Mouse (Mus musculus) thymus, postnatal 36 days (tissue): ENCODE results near the gene Ccdc114.
"Not testable (repeated sequence)": the region's sequence is repeated elsewhere in the genome, so short reads cannot be mapped to it uniquely, and the experiment has no call there.

Experiments
- DNase-seq, 2 experiments: peaks; one replicate each; pipeline ENCODE4 v3.0.0; 2022; ENCODE audit warnings: mixed read lengths in 2 of 2

The Ccdc114 gene

GRCm38 (mm10) chr7:45923762-45924428 lies at the start of gene Ccdc114:
TSS of gene Ccdc114 (plus strand) at chr7:45924072.
- peak; percentile 41 to 61 for DNase-seq

DNA sequence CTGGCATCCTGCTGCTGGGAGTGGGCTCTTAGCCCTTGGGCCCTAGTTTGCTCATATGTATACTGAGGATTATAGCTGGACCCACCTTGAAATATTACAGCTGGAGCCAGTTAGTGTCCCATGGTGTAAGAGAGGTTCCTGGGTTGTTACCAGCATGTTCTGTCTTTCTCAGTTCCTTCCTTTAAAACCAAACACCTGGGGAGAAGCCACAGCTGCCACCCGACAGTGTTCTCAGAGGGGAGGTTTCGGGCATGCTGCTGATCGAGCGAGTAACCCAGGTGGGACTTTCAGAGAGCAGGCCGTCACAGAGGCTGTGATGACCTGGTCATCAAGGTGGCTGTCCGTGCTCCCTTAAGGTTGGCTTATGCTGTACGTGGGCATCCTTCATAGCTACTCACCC lies 47.0 kb upstream of the Ccdc114 start:
- DNase-seq: no peak

DNA sequence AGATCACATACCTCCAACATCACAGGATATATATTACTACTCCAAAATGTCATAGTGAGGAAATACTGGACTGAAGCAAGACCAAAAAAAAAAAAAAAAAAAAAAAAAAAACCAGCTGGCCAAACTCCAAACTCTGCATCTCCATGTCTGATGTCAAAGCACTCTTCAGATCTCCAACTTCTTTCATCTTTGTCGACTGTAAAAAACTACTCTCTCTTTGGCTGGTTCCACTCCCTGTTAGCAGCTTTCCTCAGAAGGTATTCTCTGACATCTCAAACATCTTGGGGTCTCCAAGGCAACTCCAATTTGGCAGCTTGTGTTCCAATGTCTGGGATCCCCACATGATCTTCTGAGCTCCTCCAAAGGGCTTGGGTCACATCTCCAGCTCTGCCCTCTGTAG lies 45.6 kb upstream of the Ccdc114 start, which contains the start of gene Grin2d:
Gene Grin2d (minus strand): TSS at position 101 of the 400 bp plus-strand sequence.
- DNase-seq: not testable (repeated sequence)

GRCm38 (mm10) chr7:45880531-45880930 lies 43.3 kb upstream of the Ccdc114 start:
- no peak for DNase-seq

GRCm38 (mm10) chr7:45881011-45881410 lies 42.9 kb upstream of the Ccdc114 start:
- DNase-seq: no peak

GRCm38 (mm10) chr7:45887246-45887645 lies 36.6 kb upstream of the Ccdc114 start:
- no peak for DNase-seq

DNA sequence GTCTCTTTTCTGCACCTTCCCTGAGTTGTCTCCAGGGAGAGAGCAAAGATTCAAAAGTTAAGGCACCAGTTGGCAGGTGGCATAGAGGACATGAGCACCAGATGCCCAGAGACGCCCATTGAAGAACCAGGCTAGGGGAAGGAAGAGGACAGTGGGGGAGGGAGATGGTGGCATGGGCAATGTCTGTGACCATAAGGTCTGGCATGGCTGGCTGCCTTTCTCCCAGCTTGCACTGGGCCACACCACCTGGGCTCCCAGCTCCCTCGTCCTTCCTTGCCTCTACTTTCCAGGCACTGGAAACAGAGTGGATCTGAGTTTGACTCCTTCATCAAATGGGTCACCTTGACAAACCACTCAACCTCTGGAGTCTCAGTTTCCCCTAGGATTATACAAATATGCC lies 31.2 kb upstream of the Ccdc114 start:
- DNase-seq: no peak

DNA sequence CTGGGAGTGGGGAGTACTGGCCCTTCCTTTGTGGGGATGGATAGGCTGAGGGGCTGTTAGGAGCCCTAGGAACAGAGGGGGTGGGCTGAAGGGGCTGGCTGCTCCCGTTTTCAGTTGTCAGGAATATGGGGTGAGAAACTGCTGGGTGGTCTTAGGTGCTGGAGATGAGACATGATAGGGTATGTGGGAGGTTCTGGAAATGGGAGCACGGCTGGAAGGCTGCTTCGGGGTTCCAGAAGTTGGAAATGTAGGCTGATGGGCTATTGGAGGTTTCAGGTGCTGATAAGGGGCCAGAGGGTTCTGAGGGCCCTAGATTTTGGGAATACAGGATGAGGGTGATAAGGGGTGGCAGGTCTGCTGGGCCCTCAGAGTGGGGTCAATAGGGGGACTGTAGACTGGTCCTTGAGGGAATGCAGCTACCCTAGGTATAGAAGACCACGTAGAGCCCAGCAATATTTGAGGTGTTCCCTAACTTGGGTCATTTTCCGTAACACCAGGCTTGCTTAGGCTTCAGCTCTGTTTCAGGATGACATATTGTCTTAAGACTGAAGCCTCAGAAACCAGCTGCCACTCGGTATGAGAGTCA lies 27.8 kb upstream of the Ccdc114 start:
- DNase-seq: no peak

DNA sequence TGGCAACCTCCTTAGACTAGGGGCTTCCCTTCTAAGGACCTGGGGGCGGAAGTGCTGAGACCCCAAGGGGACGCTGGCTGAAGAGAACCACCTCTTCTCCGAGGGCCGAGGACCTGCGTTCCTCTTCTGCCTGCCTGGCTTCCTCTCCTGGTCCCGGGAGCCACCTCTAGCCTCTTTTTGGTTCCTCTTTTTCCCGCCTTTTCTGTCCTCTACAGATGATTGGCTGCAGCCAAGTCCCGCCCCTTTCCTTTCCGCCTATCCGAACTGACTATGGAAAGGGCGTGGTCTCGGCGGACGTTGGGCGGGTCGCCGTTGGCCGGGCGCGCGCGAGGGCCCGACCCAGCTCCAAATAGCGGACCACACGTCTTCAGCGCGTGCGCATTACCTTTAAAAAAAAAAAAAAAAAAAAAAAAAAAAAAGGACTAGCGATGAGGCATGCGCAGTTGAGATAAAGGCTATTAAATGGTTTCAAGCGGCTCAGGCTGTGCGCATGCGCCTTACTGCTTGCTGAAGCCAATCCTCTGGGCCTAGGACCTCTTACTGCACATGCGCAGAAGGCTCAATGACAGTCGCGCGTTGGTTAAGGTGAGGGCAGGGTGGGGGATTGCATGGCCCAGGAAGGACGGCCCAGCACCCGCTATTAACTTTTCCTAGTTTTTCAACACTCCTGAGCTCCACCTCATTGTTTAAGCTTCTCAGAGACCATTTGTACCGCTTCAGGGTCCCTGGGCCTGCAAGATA lies 27.2 kb upstream of the Ccdc114 start, which contains the start of the genes Syngr4 and Tmem143:
Gene Syngr4 (minus strand): TSS at position 198 of the 741 bp plus-strand sequence.
Gene Tmem143 (plus strand): TSS at position 425 of the 741 bp plus-strand sequence.
- peak; percentile 94 to 95 for DNase-seq

DNA sequence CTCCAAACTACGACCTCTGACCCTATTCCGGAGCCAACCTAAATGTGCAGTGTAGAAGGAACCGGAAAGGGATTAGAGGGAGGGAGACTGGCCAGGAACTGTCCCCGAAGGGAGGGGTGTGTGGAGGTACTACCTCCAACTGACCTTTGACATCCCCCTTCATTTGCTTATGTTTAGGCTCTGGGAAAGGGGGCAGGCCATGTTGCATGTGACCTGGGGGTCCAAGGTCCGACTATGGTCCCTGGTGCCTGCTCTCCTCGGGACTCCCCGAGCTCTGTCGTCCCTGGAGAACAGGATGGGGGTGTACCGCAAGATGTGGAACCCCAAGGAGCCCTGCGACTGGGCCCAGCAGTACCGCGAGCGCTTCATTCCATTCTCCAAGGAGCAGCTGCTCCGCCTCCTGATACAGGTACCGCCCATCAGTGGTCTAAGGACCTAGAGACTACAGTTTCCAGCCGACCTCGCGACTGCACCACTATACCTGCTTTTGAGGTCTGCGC lies 26.6 kb upstream of the Ccdc114 start:
- peak; percentile 50 to 65 for DNase-seq

DNA sequence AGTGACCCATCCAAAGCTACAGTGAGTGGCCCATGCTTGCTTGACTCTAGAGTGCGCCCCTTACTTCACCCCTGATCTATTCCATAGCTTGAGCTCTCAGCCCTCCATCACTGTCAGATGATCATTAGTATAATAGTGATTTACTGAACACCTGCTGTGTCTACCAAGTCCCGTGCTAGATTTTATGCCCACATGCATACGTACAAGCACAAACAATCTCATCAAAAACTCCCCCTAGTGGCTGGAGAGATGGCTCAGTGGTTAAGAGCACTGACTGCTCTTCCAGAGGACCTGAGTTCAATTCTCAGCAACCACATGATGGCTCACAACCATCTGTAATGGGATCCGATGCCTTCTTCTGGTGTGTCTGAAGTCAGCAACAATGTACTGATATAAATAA lies 25.7 kb upstream of the Ccdc114 start:
- DNase-seq: peak; percentile 31 to 38

- no peak for DNase-seq
These were observed 22.3 kb upstream of the Ccdc114 start for GRCm38 (mm10) chr7:45901562-45901961.

- DNase-seq: no peak
These were observed 21.3 kb upstream of the Ccdc114 start for GRCm38 (mm10) chr7:45902481-45903002.

DNA sequence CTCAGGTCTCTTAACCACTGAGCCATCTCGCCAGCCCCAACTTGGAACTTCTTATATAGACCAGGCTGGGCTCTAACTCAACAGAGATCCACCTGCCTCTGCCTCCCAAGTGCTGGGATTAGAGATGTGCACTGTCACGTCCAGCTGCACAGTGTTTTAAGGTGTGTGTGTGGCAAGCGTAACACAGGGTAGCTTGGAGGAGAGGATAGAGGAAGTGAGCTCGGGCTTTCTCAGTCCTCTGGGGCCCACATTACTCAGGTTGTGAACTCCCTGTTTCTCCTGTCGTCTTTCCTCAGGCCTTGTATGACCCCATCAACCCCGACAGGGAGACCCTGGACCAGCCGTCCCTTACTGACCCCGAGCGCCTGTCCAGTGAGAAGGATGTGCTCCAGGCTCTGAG lies 17.2 kb upstream of the Ccdc114 start:
- DNase-seq: no peak

- no peak for DNase-seq
These were observed 15.5 kb upstream of the Ccdc114 start for GRCm38 (mm10) chr7:45908384-45908783.

DNA sequence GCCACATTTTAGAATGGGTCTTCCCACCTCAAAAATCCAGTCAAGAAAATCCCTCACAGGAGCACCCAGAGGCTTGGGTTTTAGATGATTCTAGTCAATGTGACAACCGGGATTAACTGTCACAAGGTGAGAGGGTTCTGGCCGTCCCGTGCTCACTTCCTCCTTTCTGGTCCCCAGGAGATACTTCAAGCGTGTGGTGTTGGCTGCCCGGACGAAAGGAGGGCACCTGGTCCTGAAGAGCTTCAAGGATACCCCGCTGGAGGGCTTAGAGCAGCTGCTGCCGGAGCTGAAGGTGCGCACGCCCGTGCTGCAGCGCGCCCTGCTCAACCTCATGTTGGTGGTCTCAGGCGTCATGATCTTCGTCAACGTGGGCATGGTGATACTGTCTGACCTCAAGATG lies 14.7 kb upstream of the Ccdc114 start:
- DNase-seq: no peak

- no peak for DNase-seq
These were observed 9.8 kb upstream of the Ccdc114 start for GRCm38 (mm10) chr7:45914067-45914466.

DNA sequence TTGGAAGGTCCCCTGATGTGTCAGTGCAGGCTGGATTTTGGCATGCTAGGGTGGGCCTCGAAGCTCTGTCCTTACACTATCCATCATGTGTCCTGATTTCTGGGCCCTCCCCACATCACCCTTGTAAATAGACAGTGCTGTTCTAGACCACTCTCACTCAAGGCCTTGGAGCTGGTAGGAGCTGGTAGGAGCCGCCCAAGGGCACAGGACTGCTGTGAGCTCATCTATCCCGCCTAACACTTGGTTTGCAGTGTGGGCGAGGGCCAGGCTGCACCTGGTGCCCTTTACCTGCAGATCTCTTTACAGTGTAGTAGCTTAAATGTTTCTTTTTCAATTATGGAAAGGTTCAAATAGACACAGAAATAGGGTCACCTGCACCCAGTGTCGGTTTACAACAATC lies 8.9 kb upstream of the Ccdc114 start:
- no peak for DNase-seq

DNA sequence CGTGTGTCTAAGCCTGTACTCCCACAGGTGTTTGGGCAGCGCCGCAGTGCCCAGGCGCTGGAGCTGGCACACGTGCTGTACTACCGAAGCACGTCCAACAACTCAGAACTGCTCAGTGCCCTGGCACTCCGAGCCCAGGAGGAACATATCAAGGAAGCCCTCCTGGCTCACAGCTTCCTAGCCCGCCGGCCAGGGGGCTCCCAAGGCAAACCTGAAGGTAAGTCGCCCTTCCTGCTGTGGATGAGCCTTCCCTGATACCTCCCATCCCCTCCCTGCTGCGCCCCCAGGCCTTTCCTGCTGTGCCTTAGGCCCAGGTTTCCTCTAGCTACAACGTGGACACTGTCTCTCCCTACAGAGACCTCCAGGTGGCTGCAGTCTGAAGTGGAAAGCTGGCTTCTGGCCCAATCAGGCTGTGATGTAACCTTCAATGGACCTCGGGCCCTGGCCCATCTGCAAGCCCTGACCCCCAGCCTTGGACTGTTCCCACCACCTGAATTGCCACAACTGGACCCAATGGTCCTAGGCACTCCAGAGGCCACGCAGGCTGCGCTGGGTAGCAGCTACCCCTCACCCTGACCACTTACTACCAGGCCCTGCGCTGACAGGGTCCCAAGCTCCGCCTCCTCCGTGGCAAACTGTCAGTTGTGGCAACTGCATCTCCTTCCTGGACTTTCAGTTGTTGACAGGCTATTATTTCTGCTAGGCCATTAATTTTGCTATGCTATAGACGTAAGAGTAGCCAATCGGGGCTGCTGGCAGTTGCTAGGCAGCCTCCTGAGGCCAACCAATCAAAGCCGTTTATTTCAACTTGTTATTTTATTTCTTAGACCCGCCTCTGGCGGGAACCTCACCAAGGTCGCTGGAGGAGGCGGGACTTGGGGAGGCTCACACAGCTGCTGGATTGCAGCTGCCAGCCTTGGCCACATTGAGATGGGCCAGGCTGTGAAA lies 7.5 kb upstream of the Ccdc114 start:
- DNase-seq: peak; percentile 81 to 92

- DNase-seq: peak; percentile 31 to 39
These were observed 6.7 kb upstream of the Ccdc114 start for GRCm38 (mm10) chr7:45917004-45917704.

DNA sequence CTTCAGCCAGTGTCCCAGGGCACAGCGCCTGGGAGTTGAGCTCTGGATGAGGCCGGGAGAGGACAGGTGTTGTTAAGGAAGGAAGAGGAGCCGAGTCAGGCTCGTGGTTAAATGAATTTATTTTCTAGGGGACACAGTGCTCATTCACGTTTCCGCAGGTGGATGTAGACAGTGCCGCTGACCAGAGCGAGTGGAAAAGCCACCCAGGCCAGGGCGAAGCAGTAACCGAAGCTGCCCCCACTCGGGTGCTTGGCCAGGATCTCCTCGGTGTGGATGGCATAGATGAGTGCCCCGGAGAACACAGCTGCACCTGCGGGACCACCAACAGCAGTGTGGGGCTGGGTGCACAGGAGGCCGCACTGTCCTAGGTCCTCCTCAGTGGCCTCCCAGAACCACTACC lies 5.9 kb upstream of the Ccdc114 start:
- DNase-seq: peak in 1 of 2 experiments; percentile 38
